Mouse (Mus musculus) B cell, adult 2 months (primary cell): ENCODE measurements around the gene Hist1h2ai.

Experiments used
- DNase-seq, 2 experiments: peaks; one replicate each; pipeline ENCODE4 v3.0.0; 2022

Gene Hist1h2ai

DNA sequence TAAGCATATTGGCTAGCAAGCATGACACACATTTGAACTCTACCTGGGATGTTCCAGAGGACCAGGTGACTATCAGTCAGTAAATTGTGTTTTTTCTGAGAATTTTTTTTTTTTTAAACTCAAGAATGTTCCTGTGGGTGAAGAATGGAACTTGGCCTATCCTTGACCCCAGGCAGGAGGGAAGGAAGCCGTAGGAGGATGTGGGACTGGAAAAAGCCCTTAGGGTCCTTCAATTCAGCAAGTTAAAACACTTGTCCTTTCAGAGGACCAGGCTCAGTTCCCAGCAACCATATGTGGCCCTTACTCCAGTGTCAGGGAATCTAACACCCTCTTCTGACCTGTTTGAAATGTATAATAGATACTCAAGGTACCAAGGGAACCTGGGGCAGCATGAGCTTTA is 13.3 kb downstream of the Hist1h2ai start:
- DNase-seq: no peak

DNA sequence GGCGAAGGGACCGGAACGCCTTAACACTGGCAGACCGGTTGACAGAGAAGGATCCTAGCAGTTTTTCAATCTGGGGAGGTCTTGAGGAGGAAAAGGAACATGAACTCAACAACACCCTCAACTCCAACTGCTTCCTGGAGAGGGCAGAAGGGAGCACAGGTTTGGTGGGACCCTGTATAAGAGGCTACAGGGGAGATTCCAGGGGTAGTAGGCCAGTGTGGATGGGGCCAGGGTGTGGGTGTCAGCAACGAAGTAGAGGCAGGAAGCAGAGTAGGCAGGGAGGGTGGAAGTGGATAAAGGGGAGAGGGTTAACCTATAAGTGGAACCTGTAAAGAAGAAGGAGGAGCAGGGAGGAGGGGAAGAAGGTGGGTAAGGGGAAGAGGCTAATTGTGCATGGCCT is 17.2 kb downstream of the Hist1h2ai start:
- DNase-seq: no peak

DNA sequence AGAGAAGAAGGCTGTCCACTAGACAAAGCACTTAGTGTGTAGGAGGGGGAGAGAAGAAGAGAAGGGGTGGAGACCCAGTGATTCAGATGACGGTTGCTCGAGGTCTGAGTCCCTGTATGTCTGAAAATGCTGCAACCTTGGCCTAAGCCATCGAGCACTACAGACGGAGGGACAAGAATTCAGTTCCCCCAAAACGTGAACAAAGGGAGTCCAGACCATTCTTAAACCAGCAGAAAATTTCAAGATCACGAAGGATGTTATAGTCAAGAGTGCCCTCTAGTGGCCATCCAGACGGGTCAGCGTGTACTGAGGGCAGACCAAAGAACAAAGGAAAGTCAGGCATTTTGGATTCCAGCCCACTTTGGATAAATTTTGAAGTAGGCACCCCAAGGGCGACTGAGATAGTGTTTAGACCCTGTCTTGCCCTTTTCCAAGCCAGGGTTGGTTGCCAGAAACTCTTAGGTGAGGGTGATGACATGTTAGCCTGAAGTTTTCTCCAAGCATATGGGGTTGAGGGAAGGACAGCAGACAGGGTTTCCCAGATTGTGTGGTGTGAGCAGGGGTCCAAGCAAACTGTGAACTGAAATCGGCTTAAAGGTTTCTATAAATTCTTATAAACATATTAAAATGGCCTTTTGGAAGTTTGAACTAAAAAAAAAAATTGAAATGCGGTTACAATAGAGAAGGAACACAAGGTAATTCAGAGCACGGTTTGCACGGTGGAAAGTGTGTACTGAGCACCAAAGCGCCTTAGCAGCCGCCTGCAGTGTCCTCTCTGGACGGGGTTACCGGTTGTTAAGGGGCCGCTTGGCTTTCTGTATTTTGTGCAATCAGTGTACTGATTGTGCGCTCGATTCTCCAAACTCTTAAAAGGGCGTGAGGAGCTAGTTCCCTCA is 18.0 kb downstream of the Hist1h2ai start:
- DNase-seq: peak; percentile 86 to 88

DNA sequence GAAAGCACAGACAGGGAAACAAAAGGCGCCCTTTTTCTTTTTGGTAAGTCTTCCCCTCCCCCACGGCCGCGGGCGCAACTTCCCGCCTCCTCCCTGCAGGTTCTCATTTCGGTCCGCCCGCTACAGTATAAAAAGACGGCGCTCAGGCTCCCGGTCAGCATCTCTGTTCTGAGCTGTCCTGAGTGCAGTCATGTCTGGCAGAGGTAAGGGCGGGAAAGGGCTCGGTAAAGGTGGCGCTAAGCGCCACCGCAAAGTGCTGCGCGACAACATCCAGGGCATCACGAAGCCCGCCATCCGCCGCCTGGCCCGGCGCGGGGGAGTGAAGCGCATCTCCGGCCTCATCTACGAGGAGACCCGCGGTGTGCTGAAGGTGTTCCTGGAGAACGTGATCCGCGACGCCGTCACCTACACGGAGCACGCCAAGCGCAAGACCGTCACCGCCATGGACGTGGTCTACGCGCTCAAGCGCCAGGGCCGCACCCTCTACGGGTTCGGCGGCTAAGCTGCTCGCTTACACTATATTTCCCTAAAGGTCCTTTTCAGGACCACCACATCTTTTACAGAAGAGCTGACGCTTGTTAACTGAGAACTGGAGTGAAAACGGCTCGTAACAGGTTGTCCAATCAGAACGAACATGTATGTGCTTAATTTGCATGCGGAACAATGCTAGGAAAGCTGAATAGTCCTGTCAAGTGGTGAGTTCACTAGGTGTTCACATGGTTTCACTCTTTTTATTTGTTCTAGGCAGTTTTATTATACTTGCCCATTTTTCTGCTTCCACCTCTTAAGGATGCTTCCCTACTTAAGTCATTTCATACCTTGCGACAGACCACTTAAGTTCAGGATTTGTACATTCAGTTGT is 18.9 kb downstream of the Hist1h2ai start, which contains the start of gene Hist1h4j:
Gene Hist1h4j, plus strand, starts transcription at position 159 of the 862 bp plus-strand sequence.
- peak; percentile 77 to 79 for DNase-seq

DNA sequence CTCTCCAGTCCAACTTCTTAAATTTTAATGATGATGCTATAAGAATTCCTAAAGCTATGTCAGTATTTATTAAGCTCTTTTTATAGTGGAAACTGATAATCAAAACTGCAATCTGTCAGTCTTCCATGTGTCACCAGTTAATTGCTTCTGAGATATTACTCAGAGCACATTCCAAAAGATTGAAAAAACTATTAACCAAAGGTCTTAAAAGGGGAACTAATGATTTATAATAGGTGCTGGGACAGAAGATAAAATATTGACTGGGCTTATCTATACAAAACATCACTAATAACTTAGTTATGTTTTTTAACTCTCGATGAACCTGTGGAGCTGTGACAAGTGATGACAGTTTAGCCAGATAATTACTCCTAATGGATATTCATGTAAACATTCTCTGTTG is 28.8 kb downstream of the Hist1h2ai start:
- DNase-seq: no peak

DNA sequence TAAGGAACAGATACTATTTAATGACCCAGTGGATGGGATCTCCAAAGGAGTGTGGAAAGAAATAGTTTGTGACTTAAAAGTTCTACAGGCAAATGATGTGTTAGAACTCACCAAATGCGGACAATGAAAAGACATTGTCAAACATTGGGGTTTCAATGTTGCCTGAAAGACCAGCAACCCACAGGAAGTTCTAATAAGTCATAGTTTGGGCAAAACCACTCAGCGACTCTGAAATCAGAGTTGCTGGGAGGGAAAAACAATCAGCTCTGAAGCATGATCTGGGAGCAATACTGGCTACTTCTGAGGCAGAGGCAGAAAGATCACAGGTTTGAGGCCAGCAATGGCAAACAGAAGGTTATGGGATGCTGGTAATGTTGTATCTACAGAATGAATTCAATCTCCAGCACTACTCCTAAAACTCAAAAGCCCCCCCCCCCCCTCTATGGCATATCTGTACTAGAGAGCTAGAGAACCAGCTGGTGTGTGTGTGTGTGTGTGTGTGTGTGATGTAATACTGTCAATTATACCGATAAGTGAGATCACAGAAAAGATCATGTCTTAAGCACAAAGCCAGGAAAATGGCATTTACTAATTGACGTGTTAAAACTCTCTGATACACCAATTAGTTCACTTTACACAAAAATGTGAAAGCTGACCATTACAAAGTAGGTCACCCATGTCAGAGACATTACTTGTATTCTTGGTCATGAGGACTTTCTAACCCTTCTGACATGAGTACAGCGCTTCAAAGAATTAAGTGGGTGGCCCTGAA is 33.4 kb downstream of the Hist1h2ai start:
- DNase-seq: no peak

DNA sequence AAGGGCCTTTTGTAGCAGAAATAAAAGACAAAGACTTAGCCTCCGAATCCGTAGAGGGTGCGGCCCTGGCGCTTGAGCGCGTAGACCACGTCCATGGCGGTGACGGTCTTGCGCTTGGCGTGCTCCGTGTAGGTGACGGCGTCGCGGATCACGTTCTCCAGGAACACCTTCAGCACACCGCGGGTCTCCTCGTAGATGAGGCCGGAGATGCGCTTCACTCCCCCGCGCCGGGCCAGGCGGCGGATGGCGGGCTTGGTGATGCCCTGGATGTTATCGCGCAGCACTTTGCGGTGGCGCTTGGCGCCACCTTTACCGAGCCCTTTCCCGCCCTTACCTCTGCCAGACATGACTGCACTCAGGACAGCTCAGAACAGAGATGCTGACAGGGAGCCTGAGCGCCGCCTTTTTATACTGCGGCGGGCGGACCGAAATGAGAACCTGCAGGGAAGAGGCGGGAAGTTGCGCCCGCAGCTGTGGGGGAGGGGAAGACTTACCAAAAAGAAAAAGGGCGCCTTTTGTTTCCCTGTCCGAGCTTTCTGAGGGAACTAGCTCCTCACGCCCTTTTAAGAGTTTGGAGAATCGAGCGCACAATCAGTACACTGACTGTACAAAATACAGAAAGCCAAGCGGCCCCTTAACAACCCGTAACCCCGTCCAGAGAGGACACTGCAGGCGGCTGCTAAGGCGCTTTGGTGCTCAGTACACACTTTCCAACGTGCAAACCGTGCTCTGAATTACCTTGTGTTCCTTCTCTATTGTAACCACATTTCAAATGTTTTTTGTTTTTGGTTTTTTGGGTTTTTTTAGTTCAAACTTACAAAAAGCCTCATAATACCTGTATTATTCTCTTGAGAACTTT is 34.2 kb downstream of the Hist1h2ai start, which contains the start of gene Hist1h4k:
Gene Hist1h4k, minus strand, starts transcription at position 347 of the 859 bp plus-strand sequence.
- DNase-seq: peak; percentile 89 to 92

DNA sequence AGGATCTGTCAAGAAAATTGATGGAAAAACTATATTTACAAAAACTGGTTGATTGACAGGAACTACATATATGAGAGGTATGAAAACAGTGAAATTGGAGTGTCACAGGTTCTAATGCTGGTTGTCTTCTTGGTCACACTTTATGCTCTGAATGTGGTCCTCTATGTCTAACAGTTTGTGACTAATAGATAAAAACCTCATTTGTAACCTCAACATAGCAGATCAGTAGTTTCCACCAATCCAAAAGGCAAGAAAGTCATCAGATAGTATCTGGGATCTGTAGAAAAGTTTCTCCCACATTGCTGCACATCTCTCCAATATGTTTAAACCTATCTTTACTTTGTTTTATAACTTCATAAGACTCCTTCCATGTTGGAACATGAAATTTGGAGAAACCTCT is 35.2 kb downstream of the Hist1h2ai start:
- no peak for DNase-seq

DNA sequence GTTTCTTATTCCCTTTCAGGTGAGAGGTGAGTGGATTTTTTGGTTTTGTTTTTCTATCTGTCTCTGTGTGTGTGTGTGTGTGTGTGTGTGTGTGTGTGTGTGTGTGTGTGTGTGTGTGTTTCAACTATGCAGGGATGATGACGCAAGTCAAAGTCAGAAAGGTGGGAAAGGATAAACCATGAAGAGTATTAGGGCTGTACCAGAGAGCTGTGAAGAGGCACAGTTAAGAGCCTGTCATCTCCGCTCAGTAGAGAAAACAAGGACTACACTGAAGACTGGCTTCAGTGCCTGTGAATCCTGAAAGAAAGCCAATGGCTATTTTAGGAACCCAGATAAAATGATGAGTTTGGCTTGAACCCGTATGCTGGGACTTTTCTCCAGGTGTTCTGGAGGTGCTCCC is 35.6 kb downstream of the Hist1h2ai start:
- DNase-seq: no peak

DNA sequence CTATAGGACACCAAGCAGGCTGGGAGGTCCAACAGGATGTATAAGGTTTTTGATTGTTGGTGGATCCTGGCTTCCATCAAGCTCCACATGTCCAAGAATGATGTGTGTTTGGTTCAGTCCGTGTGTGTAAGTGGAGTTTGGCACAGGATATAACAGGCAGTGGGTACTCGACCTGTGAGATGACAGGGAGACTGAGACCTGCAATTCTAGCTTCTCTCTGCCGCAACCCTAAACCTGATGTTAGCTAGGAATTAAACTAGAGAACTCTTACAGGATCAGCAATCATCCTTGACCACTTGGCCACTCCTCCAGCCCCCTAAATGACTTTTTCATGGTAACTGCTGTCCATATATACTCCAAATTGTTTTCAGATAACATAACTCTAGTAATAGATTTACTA is 36.1 kb downstream of the Hist1h2ai start:
- DNase-seq: no peak

DNA sequence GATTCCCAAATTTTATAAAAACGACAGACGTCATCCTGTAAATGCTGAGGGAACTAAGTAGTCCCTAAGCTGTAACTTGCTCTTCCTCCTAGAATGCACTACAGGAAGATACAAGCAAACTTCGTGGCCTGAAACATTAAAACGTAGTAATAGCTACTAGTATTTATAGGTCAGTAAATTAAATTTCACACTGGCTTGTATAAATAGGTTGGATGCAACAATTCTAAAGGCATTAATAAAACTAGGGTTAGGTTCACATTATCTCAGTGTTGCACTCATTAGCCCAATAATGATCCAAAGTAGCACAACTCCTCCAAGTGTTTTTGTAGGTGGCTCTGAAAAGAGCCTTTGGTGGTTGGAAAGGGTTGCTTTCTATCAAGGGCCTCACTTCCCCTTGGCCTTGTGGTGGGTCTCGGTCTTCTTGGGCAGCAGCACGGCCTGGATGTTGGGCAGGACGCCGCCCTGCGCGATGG is 36.9 kb downstream of the Hist1h2ai start:
- DNase-seq: no peak

DNA sequence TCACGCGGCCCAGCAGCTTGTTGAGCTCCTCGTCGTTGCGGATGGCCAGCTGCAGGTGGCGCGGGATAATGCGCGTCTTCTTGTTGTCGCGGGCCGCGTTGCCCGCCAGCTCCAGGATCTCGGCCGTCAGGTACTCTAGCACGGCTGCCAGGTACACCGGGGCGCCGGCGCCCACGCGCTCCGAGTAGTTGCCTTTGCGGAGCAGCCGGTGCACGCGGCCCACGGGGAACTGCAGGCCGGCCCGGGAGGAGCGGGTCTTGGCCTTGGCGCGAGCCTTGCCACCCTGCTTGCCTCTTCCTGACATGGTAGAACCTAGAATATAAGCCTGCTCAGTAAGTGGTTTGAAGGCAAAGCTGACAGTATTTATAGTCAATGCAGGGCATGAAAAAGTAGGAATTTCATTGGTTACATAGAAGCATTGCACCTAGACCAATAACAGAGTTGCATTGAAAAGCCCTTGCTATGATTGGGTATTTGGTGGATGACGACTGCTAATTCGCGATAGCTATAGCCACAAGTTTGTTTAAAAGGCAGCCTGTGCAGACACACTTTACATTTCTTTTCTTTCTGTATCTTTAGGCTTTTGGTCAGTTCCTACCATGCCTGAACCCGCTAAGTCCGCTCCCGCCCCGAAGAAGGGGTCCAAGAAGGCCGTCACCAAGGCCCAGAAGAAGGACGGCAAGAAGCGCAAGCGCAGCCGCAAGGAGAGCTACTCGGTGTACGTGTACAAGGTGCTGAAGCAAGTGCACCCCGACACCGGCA is 37.5 kb downstream of the Hist1h2ai start, which contains the start of the genes Hist1h2ak and Hist1h2bn:
Gene Hist1h2ak, minus strand, starts transcription at position 304 of the 762 bp plus-strand sequence.
Gene Hist1h2bn, plus strand, starts transcription at position 600 of the 762 bp plus-strand sequence.
- peak; percentile 68 to 75 for DNase-seq

DNA sequence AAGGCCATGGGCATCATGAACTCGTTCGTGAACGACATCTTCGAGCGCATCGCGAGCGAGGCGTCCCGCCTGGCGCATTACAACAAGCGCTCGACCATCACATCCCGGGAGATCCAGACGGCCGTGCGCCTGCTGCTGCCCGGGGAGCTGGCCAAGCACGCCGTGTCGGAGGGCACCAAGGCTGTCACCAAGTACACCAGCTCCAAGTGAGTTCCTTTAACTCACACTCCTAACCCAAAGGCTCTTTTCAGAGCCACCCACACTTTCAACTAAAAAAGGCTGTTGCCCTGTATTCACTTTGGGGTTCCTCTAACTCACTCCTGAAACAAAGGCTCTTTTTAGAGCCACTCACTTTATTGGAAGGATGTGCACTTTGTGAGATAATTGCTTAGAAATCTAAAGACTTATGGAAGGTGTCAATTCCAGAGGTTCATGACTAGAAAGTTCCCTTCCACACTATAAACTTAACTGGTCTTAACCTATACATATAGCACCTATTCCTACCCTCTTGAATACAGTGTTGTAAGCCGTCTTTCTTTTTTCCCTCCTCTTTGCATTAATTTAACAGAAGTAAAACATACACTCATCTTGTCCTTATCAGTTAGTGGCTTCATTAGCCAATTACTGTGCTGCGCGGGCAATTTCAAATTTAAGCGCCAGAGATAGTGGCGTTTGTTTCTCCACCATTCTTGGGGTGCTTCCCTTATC is 38.2 kb downstream of the Hist1h2ai start:
- DNase-seq: peak; percentile 54 to 56

DNA sequence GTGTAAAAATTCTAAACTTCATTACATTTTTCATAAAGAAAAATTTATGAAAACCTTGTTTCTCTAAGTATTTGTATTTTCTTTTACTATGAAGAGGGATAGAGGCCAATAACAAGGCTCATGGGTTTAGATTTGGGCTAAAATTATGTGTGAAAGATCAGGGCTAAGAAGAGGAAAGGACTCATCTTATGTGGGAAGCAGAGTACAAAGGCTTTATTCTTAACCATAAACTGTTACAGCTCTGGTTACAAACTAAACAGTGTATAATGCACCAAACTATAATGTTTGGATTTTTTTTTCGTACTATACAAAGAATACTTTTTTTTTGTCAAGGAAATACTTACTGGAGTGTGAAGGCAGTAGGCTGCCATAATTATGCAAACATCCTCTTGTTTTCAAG is 39.5 kb downstream of the Hist1h2ai start:
- DNase-seq: no peak
